Mouse (Mus musculus) adrenal gland, postnatal 4 days (tissue): Measurements from ENCODE around the gene Gng8. TPM values are rescaled to one million over a fixed set of nuclear protein-coding genes. Genes with fewer than 3 reads are reported as not detected.

ENCODE experiments used
- DNase-seq, 2 experiments: peaks; one replicate each; pipeline ENCODE4 v3.0.0; 2021 to 2022; ENCODE audit warnings: low spot score in 2 of 2, mixed read lengths in 2 of 2
- long read RNA-seq, 2 experiments: library from polyadenylated mRNA; stranded (forward); transcript quantifications; one replicate each; pipeline ENCODE4 v2.0.0; 2021
- total RNA-seq, 2 experiments: library from RNA; stranded (reverse); gene quantifications; 2 replicates each; pipeline ENCODE4 v1.2.3; 2021

Gng8 gene
- 1 to 10 TPM; 2.4 to 4.0 TPM for total RNA-seq
- long read RNA-seq, experiment 1, partial matches to known transcripts = 0 of 2 reads
- long read RNA-seq, experiment 1, other reads (novel, unspliced or antisense) = 0 of 2 reads
- long read RNA-seq, experiment 2, partial matches to known transcripts = 0 of 1 reads
- long read RNA-seq, experiment 2, other reads (novel, unspliced or antisense) = 0 of 1 reads

DNA sequence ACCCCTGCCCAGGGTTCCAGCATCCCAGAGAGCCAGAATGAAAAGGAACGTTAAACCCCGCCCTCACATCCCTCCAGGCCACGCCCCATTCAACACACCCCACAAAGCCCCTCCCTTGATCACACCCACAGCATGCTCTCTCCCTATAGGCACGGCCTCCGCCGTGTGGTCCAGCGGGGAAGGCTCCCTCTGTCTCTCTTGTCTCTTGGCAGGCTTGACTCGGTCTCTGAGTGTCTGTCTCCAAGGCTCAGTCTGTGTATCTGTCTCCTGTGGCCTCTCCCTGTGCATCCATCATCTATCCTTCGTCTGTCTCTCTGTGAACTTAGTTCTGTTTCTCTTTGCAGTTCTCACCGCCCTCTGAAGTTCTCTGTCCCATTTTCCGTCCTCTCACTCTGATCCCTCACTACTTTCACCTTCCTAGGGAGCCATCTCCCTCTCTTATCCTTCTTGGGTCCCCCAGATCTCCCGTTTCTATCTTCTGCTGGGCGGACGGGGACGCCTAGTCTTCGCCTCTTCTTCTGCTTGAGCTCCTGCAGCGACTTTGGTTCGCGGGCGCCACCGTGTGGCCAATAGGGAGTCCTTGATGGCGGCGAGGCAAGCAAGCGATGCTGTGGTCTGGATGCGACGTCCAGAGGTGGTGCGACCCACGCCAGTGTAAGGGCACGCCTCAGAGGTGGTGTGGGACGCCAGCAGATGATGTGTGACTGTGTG lies at the start of gene Gng8:
Gene Gng8, plus strand, starts transcription at position 146 of the 711 bp plus-strand sequence.
- DNase-seq = peak; percentile 70 to 77

GRCm38 (mm10) chr7:16842645-16843063 lies 48.9 kb upstream of the Gng8 start, which contains the start of gene Prkd2:
TSS of gene Prkd2 (plus strand) at chr7:16842902.
- peak; percentile 81 for DNase-seq

DNA sequence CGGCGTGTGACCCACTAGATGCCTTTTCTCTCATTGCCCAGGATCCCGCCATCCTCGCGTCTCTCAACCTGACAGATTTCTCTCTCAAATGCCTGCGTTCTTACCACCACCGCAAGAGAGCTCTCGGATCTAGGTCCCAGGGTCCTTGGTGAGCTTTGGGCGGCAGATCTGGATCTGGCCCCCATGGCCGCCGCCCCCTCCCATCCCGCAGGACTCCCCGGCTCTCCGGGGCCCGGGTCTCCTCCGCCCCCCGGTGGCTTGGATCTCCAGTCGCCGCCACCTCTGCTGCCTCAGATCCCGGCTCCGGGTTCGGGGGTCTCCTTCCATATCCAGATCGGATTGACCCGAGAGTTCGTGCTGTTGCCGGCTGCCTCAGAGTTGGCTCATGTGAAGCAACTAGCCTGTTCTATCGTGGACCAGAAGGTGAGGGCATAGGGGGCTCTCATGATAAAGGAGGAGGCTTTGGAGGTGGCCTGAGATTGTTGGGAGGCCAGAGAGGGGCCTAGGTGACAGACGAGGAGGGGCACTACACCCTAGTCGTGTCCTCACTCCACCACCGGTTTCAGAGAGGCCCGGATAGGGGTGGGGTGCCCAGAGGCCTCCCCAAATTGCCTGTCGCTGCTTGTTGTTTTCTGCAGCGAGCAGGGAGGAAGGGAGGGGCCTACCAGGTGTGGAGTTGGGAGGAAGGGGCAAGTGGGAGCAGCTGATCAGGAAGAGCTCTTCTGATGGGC lies 48.0 kb upstream of the Gng8 start:
- DNase-seq = no peak

- DNase-seq = no peak
These were observed 46.9 kb upstream of the Gng8 start for GRCm38 (mm10) chr7:16844696-16845071.

- DNase-seq = no peak
These were observed 46.3 kb upstream of the Gng8 start for GRCm38 (mm10) chr7:16845072-16845819.

DNA sequence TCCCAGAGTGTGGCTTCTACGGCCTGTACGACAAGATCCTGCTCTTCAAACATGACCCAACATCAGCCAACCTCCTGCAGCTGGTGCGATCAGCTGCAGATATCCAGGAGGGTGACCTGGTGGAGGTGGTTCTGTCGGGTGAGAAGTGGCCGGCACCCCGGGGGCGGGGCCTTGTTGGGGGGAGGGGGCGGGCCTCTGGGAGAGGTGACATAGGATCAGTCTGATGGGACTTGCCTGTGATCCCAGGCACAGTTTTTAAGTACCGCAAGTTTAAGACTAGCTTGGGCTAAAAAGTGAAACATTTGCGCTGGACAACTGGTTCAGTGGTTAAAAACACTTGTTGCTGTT lies 45.8 kb upstream of the Gng8 start:
- no peak for DNase-seq

DNA sequence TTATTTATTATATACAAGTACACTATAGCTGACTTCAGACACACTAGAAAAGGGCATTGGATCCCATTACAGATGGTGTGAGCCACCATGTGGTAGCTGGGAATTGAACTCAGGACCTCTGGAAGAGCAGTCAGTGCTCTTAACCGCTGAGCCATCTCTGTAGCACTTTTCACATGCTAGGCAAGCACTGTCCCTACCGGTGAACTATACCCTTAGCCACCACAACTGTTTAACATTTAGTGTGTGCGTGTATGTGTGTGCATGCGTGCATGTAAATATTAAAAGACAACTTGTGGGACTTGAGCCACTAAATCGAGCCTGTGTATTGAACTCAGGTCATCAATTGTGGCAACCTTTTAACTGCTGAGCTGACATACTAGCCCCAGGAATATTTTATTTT lies 44.8 kb upstream of the Gng8 start:
- DNase-seq = no peak

DNA sequence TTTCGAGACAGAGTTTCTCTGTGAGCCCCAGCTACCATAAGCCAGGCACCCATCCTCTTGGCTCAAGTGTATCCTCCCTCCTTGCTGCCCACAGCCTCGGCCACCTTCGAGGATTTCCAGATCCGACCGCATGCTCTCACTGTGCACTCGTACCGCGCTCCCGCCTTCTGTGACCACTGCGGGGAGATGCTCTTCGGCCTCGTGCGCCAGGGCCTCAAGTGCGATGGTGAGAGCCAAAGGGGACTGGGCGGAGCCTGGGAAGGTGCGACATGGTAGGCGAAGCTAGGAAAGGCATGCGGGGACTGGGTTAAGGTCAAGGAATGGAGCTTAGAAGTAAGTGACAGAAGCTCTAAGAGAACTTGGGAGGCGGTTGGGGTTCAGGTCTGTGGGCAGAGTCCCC lies 44.1 kb upstream of the Gng8 start:
- no peak for DNase-seq

DNA sequence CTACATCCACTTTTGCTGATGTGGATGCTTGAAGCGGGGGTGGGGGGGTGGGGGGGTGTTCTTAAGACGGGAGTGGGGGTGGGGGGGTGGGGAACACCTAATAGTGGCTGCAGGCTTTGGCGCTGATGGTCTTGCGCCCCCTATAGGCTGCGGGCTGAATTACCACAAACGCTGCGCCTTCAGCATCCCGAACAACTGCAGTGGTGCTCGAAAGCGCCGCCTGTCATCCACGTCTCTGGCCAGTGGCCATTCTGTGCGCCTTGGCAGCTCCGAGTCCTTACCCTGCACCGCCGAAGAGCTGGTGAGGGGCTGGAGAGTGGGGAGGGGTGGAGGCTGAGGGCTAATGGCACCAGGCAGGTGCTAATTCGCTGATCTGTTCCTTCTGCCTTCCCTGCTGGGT lies 43.0 kb upstream of the Gng8 start:
- DNase-seq = no peak

DNA sequence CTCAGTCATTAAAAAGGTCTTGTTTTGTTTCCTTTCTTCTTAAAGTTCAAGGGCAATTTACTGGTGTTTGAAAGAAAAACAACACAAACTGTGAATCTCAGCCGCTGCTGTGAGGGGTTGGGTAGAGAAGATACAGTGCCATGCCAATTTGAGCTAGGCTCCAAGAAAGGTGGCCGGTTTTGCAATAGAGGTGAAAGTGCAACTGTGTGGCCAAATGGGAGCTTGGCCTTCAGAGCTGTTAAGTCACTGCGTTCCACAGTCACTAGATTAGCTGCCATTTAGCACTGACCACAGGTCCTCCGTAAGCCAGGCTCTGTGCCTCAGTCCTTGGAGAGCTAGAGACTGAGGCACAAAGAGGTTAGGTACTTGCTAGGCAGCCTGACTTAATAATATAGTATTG lies 40.0 kb upstream of the Gng8 start:
- DNase-seq = no peak

GRCm38 (mm10) chr7:16853302-16853831 lies 38.2 kb upstream of the Gng8 start:
- no peak for DNase-seq

DNA sequence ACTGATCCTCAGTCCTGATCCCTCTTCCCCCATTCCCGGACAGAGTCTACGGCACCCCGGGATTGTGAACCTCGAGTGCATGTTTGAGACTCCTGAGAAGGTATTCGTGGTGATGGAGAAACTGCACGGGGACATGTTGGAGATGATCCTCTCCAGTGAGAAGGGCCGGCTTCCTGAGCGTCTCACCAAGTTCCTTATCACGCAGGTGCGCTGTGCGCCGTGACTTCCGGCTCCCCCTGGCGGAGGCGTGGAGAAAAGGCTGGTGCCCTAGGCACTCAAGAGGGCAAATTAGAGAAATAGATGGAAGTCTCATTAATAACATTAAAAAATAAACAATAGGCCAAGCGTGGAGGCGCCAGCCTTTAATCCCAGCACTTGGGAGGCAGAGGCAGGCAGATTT lies 33.2 kb upstream of the Gng8 start:
- no peak for DNase-seq

GRCm38 (mm10) chr7:16859902-16860651 lies 31.5 kb upstream of the Gng8 start:
- DNase-seq = no peak

DNA sequence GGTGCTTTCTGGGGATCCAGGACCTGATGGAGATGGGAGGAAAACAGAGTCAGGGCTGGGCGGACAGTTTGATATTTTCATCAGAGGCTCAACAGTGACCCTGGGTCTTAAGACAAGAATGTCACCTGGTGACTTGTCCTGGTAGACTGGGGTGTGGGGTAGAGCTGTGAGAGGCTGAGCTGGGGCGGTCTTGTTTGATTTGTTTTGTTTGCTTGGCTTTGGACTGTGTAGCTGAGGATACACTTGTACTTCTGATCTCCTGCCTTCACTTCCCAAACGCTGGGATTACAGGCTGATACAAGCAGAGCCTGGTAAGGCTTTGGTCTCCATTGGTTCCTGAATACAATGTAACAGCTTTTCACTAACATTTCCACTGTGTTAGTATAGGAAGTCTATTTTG lies 24.1 kb upstream of the Gng8 start:
- DNase-seq = no peak

DNA sequence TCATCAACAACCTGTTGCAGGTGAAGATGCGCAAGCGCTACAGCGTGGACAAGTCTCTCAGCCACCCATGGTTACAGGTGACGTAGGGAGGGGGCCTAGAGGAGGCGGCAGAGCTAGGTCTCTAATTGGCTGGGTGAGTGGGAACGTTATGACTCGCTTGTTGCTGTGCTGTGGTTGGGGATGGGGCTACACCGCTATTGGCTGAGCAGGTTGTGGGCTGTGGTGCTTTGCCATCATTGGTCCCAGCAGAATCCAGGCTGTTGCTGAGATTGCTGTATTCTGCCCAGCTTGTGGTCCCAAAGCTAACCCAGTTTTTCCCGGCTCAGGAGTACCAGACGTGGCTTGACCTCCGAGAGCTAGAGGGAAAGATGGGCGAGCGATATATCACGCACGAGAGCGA lies 22.1 kb upstream of the Gng8 start:
- no peak for DNase-seq

DNA sequence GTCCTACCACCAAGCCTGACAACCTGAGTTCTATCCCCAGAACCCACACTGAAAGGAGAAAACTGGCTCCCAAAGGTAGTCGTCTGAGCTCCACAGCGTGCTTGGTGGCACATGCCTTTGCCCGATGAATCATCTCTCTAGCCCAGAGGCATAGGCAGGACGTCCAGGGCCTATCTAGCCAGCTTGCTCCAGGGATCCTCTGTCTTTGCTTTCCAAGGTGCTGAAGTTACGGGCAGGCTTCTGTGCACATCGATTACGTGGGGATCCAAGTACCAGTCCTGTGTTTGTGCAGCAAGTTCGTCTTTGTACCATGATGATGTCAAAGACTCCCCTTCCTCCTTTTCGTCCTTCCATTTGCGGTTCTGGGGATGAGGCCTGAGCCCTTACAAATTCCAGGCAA lies 20.0 kb upstream of the Gng8 start:
- no peak for DNase-seq

DNA sequence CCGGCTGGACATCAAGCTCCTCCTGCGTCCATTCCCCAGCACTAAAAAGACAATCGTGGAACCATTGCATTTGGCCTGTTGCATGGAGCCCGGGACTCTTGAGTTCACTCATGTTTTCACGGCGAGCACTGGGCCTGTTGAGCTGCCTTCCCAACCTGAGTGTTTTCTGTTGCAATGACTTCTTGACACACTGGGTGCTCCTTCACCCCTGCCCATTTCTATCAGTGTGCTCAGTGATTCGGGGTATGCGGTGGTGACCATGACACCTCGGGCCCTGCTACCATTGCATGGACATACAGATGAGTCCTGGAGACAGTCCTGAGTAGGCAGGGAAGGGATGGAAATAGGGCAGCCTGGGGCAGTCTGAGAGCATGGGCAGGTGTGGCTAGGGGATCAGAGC lies 19.1 kb upstream of the Gng8 start:
- DNase-seq = no peak

DNA sequence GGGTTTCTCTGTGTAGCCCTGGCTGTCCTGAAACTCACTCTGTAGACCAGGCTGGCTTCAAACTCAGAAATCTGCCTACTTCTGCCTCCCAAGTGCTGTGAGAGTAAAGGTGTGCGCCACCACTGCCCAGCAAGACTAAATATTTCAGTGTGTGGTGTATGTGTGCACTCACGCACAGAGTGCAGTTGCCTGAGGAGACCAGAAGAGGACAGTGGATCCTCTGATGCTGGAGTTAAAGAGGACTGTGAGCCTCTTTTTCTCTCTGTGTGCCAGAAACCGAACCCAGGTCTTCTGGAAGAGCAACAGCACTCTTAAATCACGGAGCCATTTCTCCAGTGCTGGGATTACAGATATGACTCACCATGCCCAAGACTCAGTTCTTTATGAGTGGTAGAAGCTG lies 18.2 kb upstream of the Gng8 start:
- no peak for DNase-seq

DNA sequence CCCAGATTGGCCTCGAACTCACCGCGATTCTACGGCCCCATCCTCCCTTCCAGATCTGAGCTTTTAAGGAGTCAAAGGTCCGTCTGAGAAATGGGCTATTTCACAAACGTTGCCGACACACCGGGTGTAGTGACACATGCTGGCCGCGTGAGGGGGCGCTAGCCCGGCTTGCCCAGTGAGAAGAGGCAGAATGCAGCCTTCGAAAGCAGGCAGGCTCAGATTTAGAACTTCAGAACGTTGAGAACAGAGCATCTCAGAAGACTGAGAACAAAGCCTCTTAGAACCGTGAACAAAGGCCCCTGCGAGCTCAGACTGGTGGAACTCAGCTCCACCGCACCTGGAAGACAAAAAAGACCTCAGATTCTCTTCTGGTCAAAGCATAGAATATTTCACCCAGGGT lies 17.4 kb upstream of the Gng8 start:
- peak; percentile 55 to 56 for DNase-seq

GRCm38 (mm10) chr7:16874756-16875309 lies 16.8 kb upstream of the Gng8 start:
- DNase-seq = peak; percentile 93 to 99

DNA sequence AGATGAGACGGTGACA lies 16.5 kb upstream of the Gng8 start, which contains the start of gene Dact3:
Gene Dact3, plus strand, starts transcription at position 8 of the 16 bp plus-strand sequence.
- DNase-seq = no peak
